Mouse (Mus musculus) liver, embryonic 15.5 days (tissue): ENCODE results near the gene Atp5h. TPM values are rescaled to one million over a fixed set of nuclear protein-coding genes. Genes with fewer than 3 reads are reported as not detected.

ENCODE experiments used
- ATAC-seq: fragments of 200-750 bp; cut with Nextera tagmentation; 2 replicates; pipeline ENCODE4 v1.8.0; 2017; ENCODE audit warnings: moderate number of reproducible peaks, mild to moderate bottlenecking, moderate library complexity; ENCODE audit not compliant: insufficient read depth
- H3K27ac ChIP-seq: fragments of 300-500 bp; sonication (generic); replicated peaks from 2 replicates; pipeline ENCODE4 v1.5.1; 2015; ENCODE audit warnings: mild to moderate bottlenecking, inconsistent platforms
- H3K27me3 ChIP-seq: fragments of 300-500 bp; sonication (generic); 2 replicates; pipeline ENCODE4 v1.6.1; 2015; ENCODE audit warnings: mild to moderate bottlenecking, inconsistent platforms
- H3K36me3 ChIP-seq: fragments of 300-500 bp; sonication (generic); replicated peaks from 2 replicates; pipeline ENCODE4 v1.6.1; 2015; ENCODE audit warnings: moderate library complexity, mild to moderate bottlenecking, inconsistent platforms
- H3K4me1 ChIP-seq: fragments of 300-500 bp; sonication (generic); replicated peaks from 2 replicates; pipeline ENCODE4 v1.6.1; 2015; ENCODE audit warnings: inconsistent platforms
- H3K4me2 ChIP-seq: fragments of 300-500 bp; sonication (generic); 2 replicates; pipeline ENCODE4 v1.6.1; 2015; ENCODE audit warnings: moderate library complexity, mild to moderate bottlenecking, inconsistent platforms
- H3K4me3 ChIP-seq: fragments of 300-500 bp; sonication (generic); replicated peaks from 2 replicates; pipeline ENCODE4 v1.5.1; 2015; ENCODE audit warnings: mild to moderate bottlenecking, inconsistent platforms
- H3K9ac ChIP-seq: fragments of 300-500 bp; sonication (generic); 2 replicates; pipeline ENCODE4 v1.6.1; 2015; ENCODE audit warnings: moderate library complexity, mild to moderate bottlenecking, inconsistent platforms
- H3K9me3 ChIP-seq: fragments of 300-500 bp; sonication (generic); replicated peaks from 2 replicates; pipeline ENCODE4 v1.6.1; 2016; ENCODE audit warnings: inconsistent platforms
- WGBS: fragments of 180-500 bp; shearing (Covaris S2); methylation state at CpG from one replicate; pipeline ENCODE4 v1.1.7; 2015; ENCODE audit warnings: mixed read lengths; ENCODE audit not compliant: insufficient replicate concordance; 5-methylcytosine and 5-hydroxymethylcytosine counted together
- polyA plus RNA-seq: library from polyadenylated mRNA; unstranded; fragments of >200 nt; fragmentation: Nextera tagmentation; extraction: Ambion mirVana; gene quantifications from 2 replicates; pipeline ENCODE4 v1.2.1, GENCODE M21; 2015

Atp5h gene
- polyA plus RNA-seq, 1 experiment from 2014 or later = 509 TPM

- Histone ChIP-seq H3K9me3 (no peaks in the 10 kb centered on the region), H3K4me2 (no peak overlapping the region), H3K27me3 (no peaks in the 10 kb centered on the region), H3K9ac (no peak overlapping the region), H3K4me3 (no peak overlapping the region), H3K4me1 (peaks cover 9% of the 10 kb centered on the region), H3K27ac (no peak overlapping the region), H3K36me3 (no peaks in the 10 kb centered on the region)
- WGBS = 48% methylated on average over 4 of the region's 4 CpGs
- ATAC-seq = no peak
Observed at GRCm38 (mm10) chr11:115453306-115453705, 33.5 kb upstream of the Atp5h start.

DNA sequence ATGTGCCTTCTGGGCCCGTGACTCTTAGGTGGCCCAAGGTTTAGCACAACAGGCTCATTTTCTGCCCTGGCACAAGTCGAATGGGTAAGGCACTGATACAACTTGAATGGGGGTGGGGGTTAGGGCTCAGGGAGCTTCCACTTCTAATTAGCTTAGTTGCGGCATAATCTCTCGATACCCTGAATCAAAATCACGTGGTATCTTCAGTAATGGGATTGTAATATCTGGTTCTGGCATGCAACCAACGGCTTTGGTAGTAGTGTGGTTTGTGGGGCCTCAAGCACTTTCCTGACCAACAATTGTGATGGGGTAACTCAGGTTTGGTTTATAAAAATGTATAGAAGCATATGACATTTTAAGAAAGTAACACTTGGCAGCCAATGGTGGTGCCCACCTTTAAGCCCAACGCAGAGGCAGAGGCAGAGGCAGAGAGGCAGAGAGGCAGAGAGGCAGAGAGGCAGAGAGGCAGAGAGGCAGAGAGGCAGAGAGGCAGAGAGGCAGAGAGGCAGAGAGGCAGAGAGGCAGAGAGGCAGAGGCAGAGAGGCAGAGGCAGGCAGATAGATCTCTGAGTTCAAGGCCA is 32.6 kb upstream of the Atp5h start:
- Histone ChIP-seq H3K27ac (no peak overlapping the region), H3K4me3 (no peak overlapping the region), H3K27me3 (no peaks in the 10 kb centered on the region), H3K36me3 (no peaks in the 10 kb centered on the region), H3K4me2 (no peak overlapping the region), H3K9ac (no peak overlapping the region), H3K9me3 (no peaks in the 10 kb centered on the region), H3K4me1 (peaks cover 9% of the 10 kb centered on the region)
- WGBS = 62% methylated on average over 7 of the region's 7 CpGs
- no peak for ATAC-seq

DNA sequence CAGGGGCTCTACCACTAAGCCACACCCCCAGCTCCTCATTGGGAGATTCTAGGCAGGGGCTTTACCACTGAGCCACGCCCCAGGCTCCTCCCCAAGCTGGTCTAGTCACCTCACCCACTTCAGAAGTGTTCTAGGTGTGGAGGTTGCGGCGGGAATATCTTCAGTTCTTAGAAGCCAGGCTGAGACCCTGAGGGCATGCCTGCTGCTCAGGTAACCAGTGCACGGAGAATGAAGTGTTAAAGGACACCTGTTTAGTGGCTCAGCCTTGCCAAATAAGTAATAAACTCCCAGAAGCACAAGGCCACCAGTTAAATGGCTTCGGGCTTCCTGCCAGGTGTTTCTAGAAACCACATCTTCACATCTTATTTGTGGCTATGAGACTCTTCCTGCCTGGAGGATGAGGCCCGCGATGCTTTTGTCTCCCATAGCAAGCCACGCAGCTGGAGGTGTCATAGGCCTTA is 32.0 kb upstream of the Atp5h start:
- no peaks in the 10 kb centered on the region for H3K27me3 ChIP-seq
- H3K9me3 ChIP-seq = no peaks in the 10 kb centered on the region
- no peak overlapping the region for H3K27ac ChIP-seq
- H3K4me2 ChIP-seq = no peak overlapping the region
- WGBS = 54% methylated on average over 8 of the region's 8 CpGs
- H3K36me3 ChIP-seq = no peaks in the 10 kb centered on the region
- no peak for ATAC-seq
- H3K4me1 ChIP-seq = peaks cover 10% of the 10 kb centered on the region
- no peak overlapping the region for H3K4me3 ChIP-seq
- H3K9ac ChIP-seq = no peak overlapping the region

- Histone ChIP-seq H3K4me1 (peaks cover 18% of the 10 kb centered on the region), H3K4me2 (no peak overlapping the region), H3K9me3 (no peaks in the 10 kb centered on the region), H3K4me3 (no peak overlapping the region), H3K36me3 (no peaks in the 10 kb centered on the region), H3K27me3 (no peaks in the 10 kb centered on the region; the same call in 1 of the 2 replicates), H3K9ac (no peak overlapping the region), H3K27ac (peak overlapping the region; percentile 69; the same call in 1 of the 2 replicates)
- WGBS = 64% methylated on average over 7 of the region's 7 CpGs
- ATAC-seq = no peak
Observed at GRCm38 (mm10) chr11:115450176-115450575, 30.4 kb upstream of the Atp5h start.

DNA sequence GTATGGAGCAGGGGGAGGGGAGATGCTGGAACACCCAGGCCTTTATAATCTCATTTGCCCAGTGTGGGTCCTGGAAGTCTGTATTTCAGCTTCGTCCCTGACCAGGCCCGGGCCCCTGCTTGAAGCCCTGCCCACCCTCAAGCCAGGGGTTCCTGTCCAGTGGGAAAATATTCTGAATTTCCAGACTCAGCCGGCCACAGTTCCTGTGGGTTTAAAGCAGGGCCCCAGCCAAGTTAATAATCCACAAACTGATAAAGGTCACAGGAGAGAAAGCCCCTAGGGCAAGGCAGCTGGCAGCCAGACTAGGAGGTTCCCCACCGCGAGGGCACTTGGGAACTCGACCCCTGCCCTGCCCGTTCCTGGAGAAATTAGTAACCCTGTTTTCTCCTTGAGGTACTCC is 29.2 kb upstream of the Atp5h start:
- Histone ChIP-seq H3K4me2 (0 out of 2 replicates have a peak overlapping the region, but pooled peaks have one; percentile 5), H3K27ac (peak overlapping the region; percentile 69), H3K4me3 (no peak overlapping the region), H3K9ac (no peak overlapping the region), H3K27me3 (no peaks in the 10 kb centered on the region; the same call in 1 of the 2 replicates), H3K9me3 (no peaks in the 10 kb centered on the region), H3K36me3 (no peaks in the 10 kb centered on the region), H3K4me1 (peaks cover 18% of the 10 kb centered on the region)
- no peak; the same call in 1 of the 2 replicates for ATAC-seq
- 53% methylated on average over 7 of the region's 7 CpGs for WGBS

DNA sequence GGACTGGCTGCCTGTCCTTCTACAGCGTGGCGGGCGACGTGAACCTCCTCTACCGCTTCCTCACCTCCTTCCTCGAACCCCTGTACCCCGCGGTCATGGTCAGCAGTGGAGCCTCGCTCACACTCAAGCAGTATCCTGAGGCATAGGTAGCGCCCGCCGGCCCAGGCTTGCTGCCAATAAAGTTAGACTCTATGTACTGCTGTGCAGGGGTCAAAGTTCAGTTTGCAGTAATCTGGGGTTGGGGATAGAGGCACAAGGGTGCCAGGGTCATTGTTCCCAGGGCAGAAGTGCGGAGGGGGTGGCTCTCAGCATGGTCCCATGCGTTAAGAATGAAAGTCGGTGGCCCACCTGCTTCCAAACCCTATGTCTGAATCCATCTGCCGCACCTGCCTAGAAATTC is 28.3 kb upstream of the Atp5h start:
- peak overlapping the region; percentile 69 for H3K27ac ChIP-seq
- no peaks in the 10 kb centered on the region; the same call in 1 of the 2 replicates for H3K27me3 ChIP-seq
- whole genome bisulfite sequencing = 71% methylated on average over 16 of the region's 16 CpGs
- ATAC-seq = peak; percentile 56; the same call in 1 of the 2 replicates
- H3K4me3 ChIP-seq = peak overlapping the region; percentile 12; the same call in 1 of the 2 replicates
- peak overlapping the region; percentile 28; the same call in 1 of the 2 replicates for H3K4me2 ChIP-seq
- no peak overlapping the region for H3K9ac ChIP-seq
- H3K9me3 ChIP-seq = no peaks in the 10 kb centered on the region
- H3K36me3 ChIP-seq = no peaks in the 10 kb centered on the region
- peaks cover 15% of the 10 kb centered on the region for H3K4me1 ChIP-seq

- ATAC-seq = no peak
Observed at GRCm38 (mm10) chr11:115447321-115447885, 27.6 kb upstream of the Atp5h start.

GRCm38 (mm10) chr11:115446906-115447305 is 27.1 kb upstream of the Atp5h start:
- peak overlapping the region; percentile 31 for H3K4me2 ChIP-seq

More at GRCm38 (mm10) chr11:115447321-115447885, 27.6 kb upstream of the Atp5h start:
- H3K4me2 ChIP-seq = peak overlapping the region; percentile 31
- H3K27ac ChIP-seq = peak overlapping the region; percentile 68
- peaks cover 15% of the 10 kb centered on the region for H3K4me1 ChIP-seq
- 65% methylated on average over 11 of the region's 11 CpGs for WGBS
- no peaks in the 10 kb centered on the region; the same call in 1 of the 2 replicates for H3K27me3 ChIP-seq
- H3K9me3 ChIP-seq = no peaks in the 10 kb centered on the region
- H3K9ac ChIP-seq = no peak overlapping the region
- H3K4me3 ChIP-seq = peak overlapping the region; percentile 12; the same call in 1 of the 2 replicates
- H3K36me3 ChIP-seq = no peaks in the 10 kb centered on the region

DNA sequence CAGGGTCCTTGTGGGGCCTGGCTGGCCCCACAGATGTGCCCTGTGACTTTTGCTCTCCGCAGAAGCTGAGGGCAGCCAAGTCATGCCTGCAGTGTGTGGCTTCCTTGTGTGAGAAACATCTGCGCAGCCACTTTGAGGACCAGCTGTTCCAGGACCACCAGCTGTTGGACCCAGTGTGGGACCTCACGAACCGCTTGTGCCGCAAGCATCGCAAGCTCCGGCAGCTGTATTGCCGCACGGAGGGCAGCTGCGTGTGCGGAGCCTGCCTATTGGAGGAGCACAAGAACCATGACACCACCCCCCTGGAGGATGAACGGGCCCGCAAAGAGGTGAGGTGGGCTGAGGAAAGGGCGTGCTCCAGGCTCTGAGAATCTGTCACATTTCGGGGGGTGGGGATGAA is 21.7 kb upstream of the Atp5h start:
- no peak overlapping the region for H3K4me3 ChIP-seq
- 55% methylated on average over 15 of the region's 15 CpGs for WGBS
- no peak overlapping the region for H3K27ac ChIP-seq
- no peak overlapping the region for H3K4me2 ChIP-seq
- no peaks in the 10 kb centered on the region for H3K36me3 ChIP-seq
- H3K9ac ChIP-seq = no peak overlapping the region
- H3K9me3 ChIP-seq = no peaks in the 10 kb centered on the region
- H3K4me1 ChIP-seq = peaks cover 14% of the 10 kb centered on the region
- no peak for ATAC-seq
- peaks cover 17% of the 10 kb centered on the region for H3K27me3 ChIP-seq

More at GRCm38 (mm10) chr11:115446906-115447305, 27.1 kb upstream of the Atp5h start:
- Histone ChIP-seq H3K9ac (no peak overlapping the region), H3K36me3 (no peaks in the 10 kb centered on the region), H3K27me3 (no peaks in the 10 kb centered on the region; the same call in 1 of the 2 replicates), H3K9me3 (no peaks in the 10 kb centered on the region), H3K4me3 (no peak overlapping the region), H3K4me1 (peaks cover 15% of the 10 kb centered on the region), H3K27ac (peak overlapping the region; percentile 68)
- ATAC-seq = no peak
- WGBS = 36% methylated on average over 3 of the region's 3 CpGs

DNA sequence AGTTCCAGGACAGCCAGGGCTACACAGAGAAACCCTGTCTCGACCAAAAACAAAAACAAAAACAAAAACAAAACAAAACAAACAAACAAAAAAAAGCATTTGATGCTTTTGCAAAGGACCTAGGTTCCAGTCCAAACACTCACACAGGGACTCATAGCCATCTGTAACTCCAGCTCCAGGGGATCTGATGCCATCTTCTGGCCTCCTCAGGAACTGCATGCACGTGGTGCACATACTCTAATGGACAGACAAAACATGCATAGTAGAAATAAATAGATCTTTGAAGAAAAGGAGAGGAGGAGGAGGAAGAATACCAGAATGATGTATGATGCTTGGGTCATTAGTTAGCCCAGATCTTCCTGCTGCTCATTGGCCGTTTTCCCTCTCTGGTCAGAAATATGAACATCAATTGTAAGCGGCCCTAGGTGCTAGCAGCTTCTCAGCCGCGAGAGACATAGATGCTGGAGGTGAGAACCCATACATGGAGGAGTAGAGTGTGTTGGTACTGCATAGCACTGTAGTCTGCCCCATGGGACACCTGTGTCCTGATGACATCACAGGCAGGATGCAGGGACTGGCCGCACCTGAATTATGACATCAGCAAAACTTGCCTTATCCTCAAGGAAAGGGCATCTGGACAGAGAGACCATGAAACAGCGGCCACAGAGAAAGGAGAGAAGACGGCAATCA is 20.3 kb upstream of the Atp5h start, which contains the start of gene Trim80:
Gene Trim80, plus strand, starts transcription at position 640 of the 690 bp plus-strand sequence.
- Histone ChIP-seq H3K4me2 (no peak within 1 kb of the TSS), H3K9me3 (no peaks in the 10 kb centered on the region), H3K27ac (no peak within 1 kb of the TSS), H3K27me3 (peaks cover 31% of the 10 kb centered on the region), H3K4me1 (peaks cover 19% of the 10 kb centered on the region), H3K4me3 (no peak within 1 kb of the TSS), H3K9ac (no peak within 1 kb of the TSS), H3K36me3 (no peaks in the 10 kb centered on the region)
- 73% methylated on average over 9 of the region's 9 CpGs for whole genome bisulfite sequencing
- no peak for ATAC-seq

- no peak overlapping the region for H3K9ac ChIP-seq
- no peaks in the 10 kb centered on the region for H3K9me3 ChIP-seq
- no peak overlapping the region for H3K27ac ChIP-seq
- H3K36me3 ChIP-seq = no peaks in the 10 kb centered on the region
- no peak for ATAC-seq
- H3K4me1 ChIP-seq = peaks cover 19% of the 10 kb centered on the region
- no peak overlapping the region for H3K4me3 ChIP-seq
- 55% methylated on average over 3 of the region's 3 CpGs for WGBS
- no peak overlapping the region for H3K4me2 ChIP-seq
- peaks cover 37% of the 10 kb centered on the region for H3K27me3 ChIP-seq
Observed at GRCm38 (mm10) chr11:115439326-115439725, 19.6 kb upstream of the Atp5h start.
